Mouse (Mus musculus) lung, adult 2 months (tissue): ENCODE measurements around the gene Acsbg1.

ENCODE experiments used
- CTCF ChIP-seq: fragments of 200-500 bp; IDR thresholded peaks from 2 replicates; pipeline ENCODE4 v1.5.1; 2011; ENCODE audit warnings: mild to moderate bottlenecking, low read length, control low read depth; ENCODE audit not compliant: insufficient read depth
- POLR2A ChIP-seq: fragments of 200-500 bp; IDR thresholded peaks from 2 replicates; pipeline ENCODE4 v1.6.1; 2011; ENCODE audit warnings: low read depth, mild to moderate bottlenecking, control low read depth, low read length, borderline replicate concordance; ENCODE audit errors: extremely low read depth

DNA sequence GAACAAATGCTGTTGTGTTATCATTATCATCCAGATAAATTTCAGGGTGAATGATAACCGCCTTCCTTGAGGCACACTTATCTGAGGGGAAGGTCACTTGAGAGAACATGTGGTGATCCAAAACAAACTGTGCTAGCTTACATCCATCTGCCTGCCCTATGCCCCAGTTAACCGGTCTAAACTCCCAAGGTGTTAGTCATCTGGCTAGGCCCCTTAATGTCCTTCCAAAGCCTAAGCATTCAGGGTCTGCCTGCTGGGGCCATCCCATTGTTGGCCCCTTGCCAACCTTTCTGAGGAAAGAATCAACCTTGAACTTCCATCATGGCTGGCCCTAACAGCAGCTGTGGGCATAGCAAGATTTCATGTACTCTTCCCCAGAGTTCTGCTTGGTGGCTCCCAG lies 19.5 kb downstream of the Acsbg1 start:
- TF ChIP-seq POLR2A: no peak
- TF ChIP-seq CTCF: no peak
